Mouse (Mus musculus) gonadal fat pad, adult 2 months (tissue): ENCODE results near the gene Rps21. TPM values are rescaled to one million over a fixed set of nuclear protein-coding genes. Genes with fewer than 3 reads are reported as not detected.

Experiments used
- DNase-seq: peaks from one replicate; pipeline ENCODE4 v3.0.0-alpha.2; 2012; ENCODE audit warnings: low read depth
- polyA plus RNA-seq: library from polyadenylated mRNA; depleted of rRNA; stranded (reverse); fragments of >200 nt; gene quantifications from 2 replicates; pipeline ENCODE4 v1.2.3, GENCODE M21; 2012; rRNA removed

Rps21 gene
- polyA plus RNA-seq, 1 experiment = 4,309 TPM

DNA sequence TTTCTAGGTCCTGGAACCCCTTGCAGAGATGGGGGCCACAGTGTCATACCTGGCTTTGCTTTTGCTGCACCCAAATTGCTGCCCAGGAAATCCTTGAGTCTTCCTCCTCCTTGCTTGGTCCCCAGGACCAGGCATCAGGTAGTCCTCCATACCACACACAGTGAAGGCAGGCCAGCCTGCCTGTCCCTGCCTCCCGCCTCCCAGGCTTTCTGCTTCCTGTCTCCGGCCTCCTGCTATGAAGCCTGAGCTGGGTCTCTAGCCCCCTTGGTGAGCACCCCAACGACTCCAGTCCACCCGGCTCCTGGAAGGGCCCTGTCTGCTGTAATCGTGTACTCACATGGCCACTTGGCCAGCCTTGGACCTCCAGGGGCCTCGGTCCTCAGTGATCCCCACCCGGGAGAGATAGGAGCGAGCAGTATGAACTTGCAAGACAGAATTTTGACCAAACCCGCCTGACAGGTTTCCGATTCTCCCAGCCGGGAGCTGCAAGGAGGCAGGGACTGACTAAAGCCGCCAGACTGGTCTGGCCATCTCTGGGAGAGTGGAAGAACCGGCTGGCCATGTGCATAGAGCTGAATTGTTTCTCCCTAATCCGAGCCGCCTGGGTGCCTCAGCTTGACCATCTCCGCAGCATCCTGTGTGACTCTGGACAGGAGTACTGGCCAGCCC is 32.4 kb downstream of the Rps21 start, which contains the start of gene Rbbp8nl:
Gene Rbbp8nl, minus strand, starts transcription at position 440 of the 669 bp plus-strand sequence.
- peak; percentile 71 for DNase-seq

DNA sequence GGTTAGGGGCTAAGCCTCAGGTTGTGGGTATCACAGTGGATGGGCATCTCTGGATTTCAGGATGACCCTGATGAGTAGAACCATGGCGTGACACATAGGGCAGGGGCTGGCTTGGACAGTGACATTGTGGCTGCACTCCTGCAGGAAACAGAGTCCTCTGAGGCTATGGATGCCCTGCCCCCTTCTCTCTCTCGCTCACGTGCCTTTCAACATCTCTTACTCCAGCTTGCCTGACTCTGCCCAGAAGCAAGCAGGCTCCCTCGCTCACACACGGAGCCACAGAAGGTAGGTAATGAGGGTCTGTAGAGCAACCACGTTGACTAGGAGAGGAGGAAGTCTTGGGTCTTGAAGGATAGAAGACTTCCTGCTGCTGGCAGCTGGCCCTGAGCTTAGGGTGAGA is 33.3 kb downstream of the Rps21 start:
- no peak for DNase-seq

DNA sequence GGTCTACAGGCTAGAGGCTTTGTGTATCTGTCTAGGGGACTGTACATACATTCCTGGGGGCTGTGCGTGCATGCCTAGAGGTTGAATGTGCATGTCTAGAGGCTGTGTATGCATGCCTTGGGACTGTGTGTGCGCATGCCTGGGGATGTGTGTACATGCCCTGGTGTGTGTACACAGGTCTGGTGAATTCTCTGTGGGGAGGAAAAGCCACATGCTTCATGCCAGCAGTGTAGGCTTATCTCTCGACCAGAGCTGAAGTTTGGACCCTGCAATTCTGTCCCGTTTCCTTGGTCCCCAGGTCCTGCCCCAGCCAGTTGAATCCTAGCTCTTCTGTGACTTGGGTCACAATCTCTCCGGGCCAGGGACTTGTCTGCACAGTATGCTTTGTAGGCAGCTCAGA is 34.4 kb downstream of the Rps21 start:
- DNase-seq = no peak

- no peak for DNase-seq
These were observed 34.8 kb downstream of the Rps21 start for GRCm38 (mm10) chr2:180292026-180292425.

- no peak for DNase-seq
These were observed 35.7 kb downstream of the Rps21 start for GRCm38 (mm10) chr2:180292906-180293305.

- DNase-seq = no peak
These were observed 43.1 kb downstream of the Rps21 start for GRCm38 (mm10) chr2:180300252-180300651.

DNA sequence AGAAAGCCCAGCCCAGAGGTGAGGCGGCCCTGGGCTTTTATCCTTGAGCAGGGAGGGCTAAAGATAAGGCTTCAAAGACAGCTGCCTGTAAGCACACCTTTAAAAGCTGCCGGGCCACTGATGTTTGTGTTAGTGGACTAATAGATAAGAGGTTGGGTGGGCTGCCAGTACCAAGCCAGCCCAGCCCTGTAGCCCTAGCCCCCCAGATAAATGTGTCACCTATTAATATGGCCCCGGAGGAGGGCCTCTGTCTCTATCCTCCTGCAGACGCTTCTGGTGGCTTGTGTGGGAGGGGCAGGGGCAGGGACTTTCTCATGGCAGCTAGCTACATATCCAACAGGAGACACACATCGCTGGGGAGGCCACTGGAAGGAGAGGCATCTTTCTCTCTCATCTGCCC is 43.6 kb downstream of the Rps21 start:
- no peak for DNase-seq

- DNase-seq = no peak
These were observed 45.0 kb downstream of the Rps21 start for GRCm38 (mm10) chr2:180302201-180302600.

DNA sequence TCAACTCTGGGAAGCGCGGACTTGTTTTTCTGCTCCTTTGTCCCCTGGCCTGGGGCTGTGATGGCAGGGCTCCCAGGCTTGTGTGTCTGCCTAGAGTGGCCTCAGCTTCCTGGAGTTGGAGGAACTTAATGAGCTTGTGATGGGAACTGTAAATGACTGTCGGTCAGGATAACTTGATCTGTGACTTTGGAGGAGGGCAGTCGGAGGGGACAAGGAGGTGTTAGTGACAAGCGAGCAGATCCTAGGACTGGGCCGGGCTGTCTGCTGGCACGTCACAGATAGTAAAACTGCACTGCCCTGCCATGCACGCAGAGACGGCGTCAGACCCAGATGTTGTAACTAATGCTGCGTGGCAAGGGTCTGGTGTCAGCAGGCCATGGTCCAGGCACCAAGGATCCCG is 46.3 kb downstream of the Rps21 start:
- DNase-seq = no peak

DNA sequence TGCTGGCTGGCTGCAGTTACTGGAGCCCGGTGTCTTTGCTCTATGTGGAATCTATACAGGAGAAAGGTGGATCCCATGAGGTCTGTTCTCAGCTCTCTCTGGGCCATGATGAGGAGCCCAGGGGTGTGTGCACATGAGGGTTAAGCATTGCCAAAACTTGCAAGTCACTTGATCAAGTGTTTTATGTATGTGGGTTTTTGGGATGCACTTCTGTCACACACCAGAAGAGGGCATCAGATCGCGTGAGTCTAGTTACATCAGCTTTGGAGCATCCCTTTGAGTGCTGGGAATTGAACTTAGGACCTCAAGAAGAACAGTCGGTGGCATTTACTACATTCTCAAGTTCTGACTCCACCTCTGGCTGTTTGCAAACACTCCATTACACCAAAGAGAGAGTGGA is 47.4 kb downstream of the Rps21 start:
- no peak for DNase-seq

GRCm38 (mm10) chr2:180305490-180305889 is 48.3 kb downstream of the Rps21 start:
- DNase-seq = no peak

- DNase-seq = no peak
These were observed 48.8 kb downstream of the Rps21 start for GRCm38 (mm10) chr2:180306009-180306408.

- no peak for DNase-seq
These were observed 49.4 kb downstream of the Rps21 start for GRCm38 (mm10) chr2:180306423-180307168.

- no peak for DNase-seq
These were observed 50.5 kb downstream of the Rps21 start for GRCm38 (mm10) chr2:180307680-180308079.

Other genes with a start within 250 kb of the Rps21 start
- 31.1 and 42.4 TPM in 2 replicates for gene Lsm14b, start 232.4 kb upstream of the Rps21 start, polyA plus RNA-seq
- 231 and 271 TPM in 2 replicates for gene Psma7, start 214.9 kb upstream of the Rps21 start, polyA plus RNA-seq
- 39.2 and 58.7 TPM in 2 replicates for gene Ss18l1, start 214.9 kb upstream of the Rps21 start, polyA plus RNA-seq
- 19.0 and 19.1 TPM in 2 replicates for gene Mtg2, start 186.8 kb upstream of the Rps21 start, polyA plus RNA-seq
- 1.4 and 1.5 TPM in 2 replicates for gene Hrh3, start 152.9 kb upstream of the Rps21 start, polyA plus RNA-seq
- gene Osbpl2, start 138.1 kb upstream of the Rps21 start, polyA plus RNA-seq = 57.3 and 63.2 TPM in 2 replicates
- 103 and 106 TPM in 2 replicates for gene Adrm1, start 85.9 kb upstream of the Rps21 start, polyA plus RNA-seq
- gene Lama5, start 31.5 kb upstream of the Rps21 start, polyA plus RNA-seq = 43.9 and 61.8 TPM in 2 replicates
- gene Cables2, start 16.1 kb downstream of the Rps21 start, polyA plus RNA-seq = 30.8 and 33.2 TPM in 2 replicates
- gene Rbbp8nl, start 32.5 kb downstream of the Rps21 start, polyA plus RNA-seq = 3.6 and 4.2 TPM in 2 replicates
- 0.57 and 0.70 TPM in 2 replicates for gene Gata5, start 77.3 kb downstream of the Rps21 start, polyA plus RNA-seq
- 47.9 and 50.4 TPM in 2 replicates for gene Slco4a1, start 198.9 kb downstream of the Rps21 start, polyA plus RNA-seq
- 4.3 and 4.4 TPM in 2 replicates for gene Ntsr1, start 242.6 kb downstream of the Rps21 start, polyA plus RNA-seq